Mouse (Mus musculus): Measurements from ENCODE around the gene Gsk3b.

DNA sequence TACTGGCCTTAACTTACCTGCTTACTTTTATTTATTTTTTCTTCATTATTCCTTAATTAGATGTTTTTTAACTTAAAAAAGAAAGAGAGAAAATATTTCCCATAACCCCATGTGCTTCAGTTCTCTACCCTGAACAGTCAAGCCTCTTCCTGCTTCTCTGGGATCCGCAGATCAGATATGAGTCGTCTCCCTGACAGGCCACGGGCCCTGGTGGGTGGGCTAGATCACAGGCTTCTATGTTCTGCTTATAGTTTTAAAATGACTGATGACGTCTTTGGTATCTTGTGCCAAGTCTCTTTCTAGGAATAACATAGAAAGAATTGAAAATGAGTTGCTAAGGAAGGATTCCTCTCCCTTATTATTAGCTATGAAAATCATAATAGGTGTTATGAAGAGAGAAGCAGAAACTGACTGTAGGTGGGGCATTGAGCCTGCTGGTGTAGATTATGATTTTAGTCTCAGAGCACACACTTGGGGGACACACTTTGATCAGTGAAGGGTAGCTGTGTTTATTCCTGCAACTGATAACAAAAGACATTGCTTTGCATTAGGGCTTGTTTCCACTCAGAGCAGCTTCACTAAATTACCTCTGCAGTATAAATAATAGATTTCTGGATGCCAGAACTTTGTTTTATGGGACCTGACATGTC is 148.3 kb downstream of the Gsk3b start:
- TF ChIP-seq CTCF (IDR thresholded peaks at IDR 0.05) (no peak), EP300 (IDR thresholded peaks at IDR 0.05) (no peak)

All from lung, postnatal 0 days (tissue).